Mouse (Mus musculus): ENCODE results near the gene Fars2. TPM values are rescaled to one million over a fixed set of nuclear protein-coding genes. Genes with fewer than 3 reads are reported as not detected.

Fars2 gene
- polyA plus RNA-seq, 1 experiment from 2014 or later: 30.5 TPM

GRCm38 (mm10) chr13:36263240-36264095, 146.3 kb downstream of the Fars2 start:
- Histone ChIP-seq H3K27me3 (ENCODE audit: control insufficient read depth, insufficient read depth, low read length) (no peaks in the 10 kb centered on the region), H3K4me1 (ENCODE audit: control insufficient read depth, insufficient read depth, low read length) (peaks cover 2% of the 10 kb centered on the region; the same call in 1 of the 2 replicates), H3K9ac (ENCODE audit: low read length) (no peak overlapping the region), H3K4me2 (no peak overlapping the region), H3K9me3 (ENCODE audit: control insufficient read depth, low read length) (no peaks in the 10 kb centered on the region), H3K36me3 (ENCODE audit: control insufficient read depth, insufficient read depth, low read length) (no peaks in the 10 kb centered on the region), H3K4me3 (ENCODE audit: low read depth, low read length) (no peak overlapping the region), H3K27ac (ENCODE audit: low read depth, low read length) (no peak overlapping the region)
- WGBS: 56% methylated on average over 5 of the region's 5 CpGs
- DNase-seq (ENCODE audit: low spot score, missing footprints) (peak; percentile 60), ATAC-seq (ENCODE audit: low FRiP score) (no peak)

- ATAC-seq (ENCODE audit: low FRiP score): no peak
- Histone ChIP-seq H3K4me3 (ENCODE audit: low read depth, low read length) (no peak overlapping the region), H3K9ac (ENCODE audit: low read length) (no peak overlapping the region), H3K36me3 (ENCODE audit: control insufficient read depth, insufficient read depth, low read length) (no peaks in the 10 kb centered on the region), H3K27me3 (ENCODE audit: control insufficient read depth, insufficient read depth, low read length) (no peaks in the 10 kb centered on the region), H3K4me1 (ENCODE audit: control insufficient read depth, insufficient read depth, low read length) (peaks cover 2% of the 10 kb centered on the region; the same call in 1 of the 2 replicates), H3K4me2 (no peak overlapping the region), H3K9me3 (ENCODE audit: control insufficient read depth, low read length) (no peaks in the 10 kb centered on the region), H3K27ac (ENCODE audit: low read depth, low read length) (no peak overlapping the region)
- peak; percentile 57 for DNase-seq (ENCODE audit: low spot score, missing footprints)
- 95% methylated on average over 5 of the region's 5 CpGs for WGBS
Measured at GRCm38 (mm10) chr13:36264391-36264790, 147.2 kb downstream of the Fars2 start.

GRCm38 (mm10) chr13:36265342-36265744, 148.1 kb downstream of the Fars2 start:
- Histone ChIP-seq H3K27me3 (ENCODE audit: control insufficient read depth, insufficient read depth, low read length) (no peaks in the 10 kb centered on the region), H3K9ac (ENCODE audit: low read length) (no peak overlapping the region), H3K36me3 (ENCODE audit: control insufficient read depth, insufficient read depth, low read length) (no peaks in the 10 kb centered on the region), H3K4me2 (no peak overlapping the region), H3K9me3 (ENCODE audit: control insufficient read depth, low read length) (no peaks in the 10 kb centered on the region), H3K27ac (ENCODE audit: low read depth, low read length) (no peak overlapping the region), H3K4me1 (ENCODE audit: control insufficient read depth, insufficient read depth, low read length) (peaks cover 2% of the 10 kb centered on the region; the same call in 1 of the 2 replicates), H3K4me3 (ENCODE audit: low read depth, low read length) (no peak overlapping the region)
- DNase-seq (ENCODE audit: low spot score, missing footprints) (peak; percentile 81), ATAC-seq (ENCODE audit: low FRiP score) (no peak)
- WGBS: 69% methylated on average over 3 of the region's 3 CpGs

GRCm38 (mm10) chr13:36267399-36267798, 150.2 kb downstream of the Fars2 start:
- Histone ChIP-seq H3K27me3 (ENCODE audit: control insufficient read depth, insufficient read depth, low read length) (no peaks in the 10 kb centered on the region), H3K4me2 (no peak overlapping the region), H3K4me1 (ENCODE audit: control insufficient read depth, insufficient read depth, low read length) (peaks cover 2% of the 10 kb centered on the region; the same call in 1 of the 2 replicates), H3K36me3 (ENCODE audit: control insufficient read depth, insufficient read depth, low read length) (no peaks in the 10 kb centered on the region), H3K4me3 (ENCODE audit: low read depth, low read length) (no peak overlapping the region), H3K27ac (ENCODE audit: low read depth, low read length) (no peak overlapping the region), H3K9me3 (ENCODE audit: control insufficient read depth, low read length) (no peaks in the 10 kb centered on the region), H3K9ac (ENCODE audit: low read length) (no peak overlapping the region)
- WGBS: 83% methylated on average over 1 of the region's 1 CpGs
- ATAC-seq (ENCODE audit: low FRiP score) (no peak), DNase-seq (ENCODE audit: low spot score, missing footprints) (peak; percentile 73)

- no peaks in the 10 kb centered on the region for H3K4me1 ChIP-seq (ENCODE audit: control insufficient read depth, insufficient read depth, low read length)
- ATAC-seq (ENCODE audit: low FRiP score) (no peak), DNase-seq (ENCODE audit: low spot score, missing footprints) (peak; percentile 51)
- no peak overlapping the region for H3K4me2 ChIP-seq
- no peaks in the 10 kb centered on the region for H3K9me3 ChIP-seq (ENCODE audit: control insufficient read depth, low read length)
- H3K36me3 ChIP-seq (ENCODE audit: control insufficient read depth, insufficient read depth, low read length): no peaks in the 10 kb centered on the region
- peaks cover 1% of the 10 kb centered on the region; the same call in 1 of the 2 replicates for H3K27me3 ChIP-seq (ENCODE audit: control insufficient read depth, insufficient read depth, low read length)
- 71% methylated on average over 1 of the region's 1 CpGs for WGBS
- H3K27ac ChIP-seq (ENCODE audit: low read depth, low read length): no peak overlapping the region
- no peak overlapping the region for H3K4me3 ChIP-seq (ENCODE audit: low read depth, low read length)
- H3K9ac ChIP-seq (ENCODE audit: low read length): no peak overlapping the region
Measured at GRCm38 (mm10) chr13:36270867-36271266, 153.7 kb downstream of the Fars2 start.

GRCm38 (mm10) chr13:36273497-36273896, 156.3 kb downstream of the Fars2 start:
- Histone ChIP-seq H3K27me3 (ENCODE audit: control insufficient read depth, insufficient read depth, low read length) (peaks cover 15% of the 10 kb centered on the region), H3K36me3 (ENCODE audit: control insufficient read depth, insufficient read depth, low read length) (no peaks in the 10 kb centered on the region), H3K9me3 (ENCODE audit: control insufficient read depth, low read length) (no peaks in the 10 kb centered on the region), H3K4me2 (no peak overlapping the region), H3K27ac (ENCODE audit: low read depth, low read length) (no peak overlapping the region), H3K4me1 (ENCODE audit: control insufficient read depth, insufficient read depth, low read length) (no peaks in the 10 kb centered on the region), H3K4me3 (ENCODE audit: low read depth, low read length) (no peak overlapping the region), H3K9ac (ENCODE audit: low read length) (no peak overlapping the region)
- 81% methylated on average over 2 of the region's 2 CpGs for WGBS
- DNase-seq (ENCODE audit: low spot score, missing footprints): peak; percentile 68
- ATAC-seq (ENCODE audit: low FRiP score): no peak

GRCm38 (mm10) chr13:36276194-36276593, 159.0 kb downstream of the Fars2 start:
- H3K9me3 ChIP-seq (ENCODE audit: control insufficient read depth, low read length): no peaks in the 10 kb centered on the region
- no peak for DNase-seq (ENCODE audit: low spot score, missing footprints)
- H3K27me3 ChIP-seq (ENCODE audit: control insufficient read depth, insufficient read depth, low read length): peaks cover 34% of the 10 kb centered on the region
- whole genome bisulfite sequencing: 88% methylated on average over 2 of the region's 2 CpGs
- no peak overlapping the region for H3K4me3 ChIP-seq (ENCODE audit: low read depth, low read length)
- no peak overlapping the region for H3K4me2 ChIP-seq
- ATAC-seq (ENCODE audit: low FRiP score): no peak
- 0 out of 2 replicates have a peak, but pooled peaks cover 2% of the 10 kb centered on the region for H3K4me1 ChIP-seq (ENCODE audit: control insufficient read depth, insufficient read depth, low read length)
- no peak overlapping the region for H3K27ac ChIP-seq (ENCODE audit: low read depth, low read length)
- no peaks in the 10 kb centered on the region for H3K36me3 ChIP-seq (ENCODE audit: control insufficient read depth, insufficient read depth, low read length)
- no peak overlapping the region for H3K9ac ChIP-seq (ENCODE audit: low read length)

GRCm38 (mm10) chr13:36282018-36282417, 164.8 kb downstream of the Fars2 start:
- Histone ChIP-seq H3K9me3 (ENCODE audit: control insufficient read depth, low read length) (no peaks in the 10 kb centered on the region), H3K27me3 (ENCODE audit: control insufficient read depth, insufficient read depth, low read length) (peaks cover 56% of the 10 kb centered on the region), H3K9ac (ENCODE audit: low read length) (no peak overlapping the region), H3K4me3 (ENCODE audit: low read depth, low read length) (no peak overlapping the region), H3K4me2 (no peak overlapping the region), H3K4me1 (ENCODE audit: control insufficient read depth, insufficient read depth, low read length) (peaks cover 16% of the 10 kb centered on the region), H3K36me3 (ENCODE audit: control insufficient read depth, insufficient read depth, low read length) (no peaks in the 10 kb centered on the region), H3K27ac (ENCODE audit: low read depth, low read length) (peak overlapping the region; percentile 72)
- DNase-seq (ENCODE audit: low spot score, missing footprints) (peak; percentile 98), ATAC-seq (ENCODE audit: low FRiP score) (no peak)
- 3% methylated on average over 6 of the region's 6 CpGs for WGBS

GRCm38 (mm10) chr13:36282785-36283544, 165.8 kb downstream of the Fars2 start:
- Histone ChIP-seq H3K4me2 (no peak overlapping the region), H3K9me3 (ENCODE audit: control insufficient read depth, low read length) (no peaks in the 10 kb centered on the region), H3K36me3 (ENCODE audit: control insufficient read depth, insufficient read depth, low read length) (no peaks in the 10 kb centered on the region), H3K4me3 (ENCODE audit: low read depth, low read length) (no peak overlapping the region), H3K4me1 (ENCODE audit: control insufficient read depth, insufficient read depth, low read length) (peaks cover 16% of the 10 kb centered on the region), H3K27ac (ENCODE audit: low read depth, low read length) (peak overlapping the region; percentile 72), H3K9ac (ENCODE audit: low read length) (no peak overlapping the region), H3K27me3 (ENCODE audit: control insufficient read depth, insufficient read depth, low read length) (peaks cover 59% of the 10 kb centered on the region)
- ATAC-seq (ENCODE audit: low FRiP score) (peak; percentile 97), DNase-seq (ENCODE audit: low spot score, missing footprints) (peak; percentile 96)
- 8% methylated on average over 7 of the region's 7 CpGs for WGBS

All from midbrain, embryonic 11.5 days (tissue).